Mouse (Mus musculus): ENCODE measurements at regions not wholly inside any gene's neighbourhood (a gene's known extent, or its start where the extent isn't known, plus 50 kb on each side); places are given as distances from the start of the nearest gene placed in this dataset.

DNA sequence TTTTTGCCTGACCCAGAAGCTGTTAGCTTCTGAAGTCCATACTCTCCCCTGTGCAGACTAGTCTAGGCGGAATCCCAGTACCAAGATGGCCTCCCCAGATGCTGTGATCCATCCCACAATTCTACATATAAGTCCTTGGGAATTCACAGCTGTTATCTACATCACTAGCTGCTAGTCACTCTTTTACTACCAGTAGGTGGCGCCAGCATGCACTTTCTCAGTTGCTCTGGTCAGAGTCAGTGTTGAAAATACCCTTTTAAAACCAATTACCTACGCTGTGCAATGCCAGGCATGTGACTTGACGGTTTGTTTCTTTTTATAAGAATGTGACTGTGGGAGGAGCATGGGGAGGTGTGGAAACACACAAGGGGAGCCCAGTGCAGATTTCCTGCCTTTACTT, 348.3 kb downstream of the Xylt1 start:
- DNase-seq (ENCODE audit: low spot score): no peak
